Mouse (Mus musculus) liver, embryonic 15.5 days (tissue): ENCODE measurements around the gene Adck2. TPM values are rescaled to one million over a fixed set of nuclear protein-coding genes. Genes with fewer than 3 reads are reported as not detected.

Experiments
- polyA plus RNA-seq: library from polyadenylated mRNA; unstranded; fragments of >200 nt; fragmentation: Nextera tagmentation; extraction: Ambion mirVana; gene quantifications from 2 replicates; pipeline ENCODE4 v1.2.1, GENCODE M21; 2015

Adck2 gene
- polyA plus RNA-seq, 1 experiment from 2014 or later: 10.9 TPM

Other genes with a start within 250 kb of the Adck2 start
- 9.1 and 9.3 TPM in 2 replicates for gene Slc37a3, start 196.2 kb upstream of the Adck2 start, polyA plus RNA-seq
- gene Rab19, start 192.7 kb upstream of the Adck2 start, polyA plus RNA-seq: 0.28 and 0.37 TPM in 2 replicates
- gene Mkrn1, start 153.4 kb upstream of the Adck2 start, polyA plus RNA-seq: 229 and 259 TPM in 2 replicates
- 1.5 TPM in 2 replicates for gene Dennd2a, start 16.0 kb upstream of the Adck2 start, polyA plus RNA-seq
- gene Gm42420, start 11.9 kb downstream of the Adck2 start, polyA plus RNA-seq: 2.5 and 2.7 TPM in 2 replicates
- gene Ndufb2, start 18.7 kb downstream of the Adck2 start, polyA plus RNA-seq: 172 and 203 TPM in 2 replicates
- 5.5 and 5.7 TPM in 2 replicates for gene Braf, start 151.6 kb downstream of the Adck2 start, polyA plus RNA-seq
- 53.2 and 64.2 TPM in 2 replicates for gene Mrps33, start 237.1 kb downstream of the Adck2 start, polyA plus RNA-seq